Mouse (Mus musculus) layer of hippocampus, adult 11-12 months (tissue): ENCODE results near the gene Arhgap15.

Experiments
- DNase-seq: peaks from one replicate; pipeline ENCODE4 v3.0.0; 2022; ENCODE audit warnings: low spot score

Gene Arhgap15

DNA sequence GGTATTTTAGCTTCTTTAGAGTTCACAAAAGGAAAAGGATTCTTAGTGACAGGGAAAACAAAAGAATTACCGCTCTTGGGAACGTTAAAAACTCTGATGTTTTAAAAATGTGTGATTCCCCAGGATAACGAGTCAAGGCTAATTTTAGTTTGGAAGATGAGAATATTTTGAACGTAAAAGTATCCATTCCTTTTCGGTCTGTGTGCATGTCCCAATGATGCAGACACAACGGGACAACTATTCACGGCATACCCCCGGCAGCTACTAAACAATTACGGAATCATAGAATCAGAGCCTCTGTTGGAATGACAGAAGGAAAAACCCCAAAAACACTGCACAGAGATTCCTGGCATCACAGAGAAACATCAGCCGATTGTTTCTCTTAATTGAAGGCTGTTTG, 281.2 kb downstream of the Arhgap15 start:
- no peak for DNase-seq

DNA sequence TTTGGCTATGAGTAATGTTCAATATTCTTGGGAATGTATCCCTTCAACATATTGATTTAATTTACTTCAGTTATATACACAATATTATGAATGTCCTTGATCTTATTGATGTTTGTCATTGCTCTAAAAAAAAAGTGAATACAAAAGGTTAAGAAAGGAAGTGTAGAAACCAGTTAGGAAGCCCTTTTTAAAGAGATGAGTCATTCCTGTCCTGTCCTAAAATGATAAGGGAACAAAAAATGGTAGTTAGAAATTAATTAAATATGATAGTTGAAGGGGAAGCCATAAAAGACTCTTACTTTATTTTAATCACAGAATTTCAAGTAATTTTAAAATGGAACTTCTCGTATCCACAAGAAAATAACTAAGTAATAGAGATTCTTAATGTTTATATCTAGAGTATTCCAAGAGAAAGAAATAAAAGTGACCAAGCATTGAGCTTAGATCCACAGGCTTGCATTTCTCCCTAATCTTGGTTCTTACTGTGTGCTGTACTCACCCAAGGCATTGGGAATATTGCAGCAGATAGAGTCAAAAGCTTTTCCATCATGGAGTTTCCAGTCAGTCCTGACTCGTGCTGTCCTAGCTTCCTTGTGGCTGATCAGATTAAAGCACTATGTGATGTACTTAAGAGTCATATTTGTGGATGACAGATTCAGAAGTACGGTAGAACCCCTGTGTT, 291.0 kb downstream of the Arhgap15 start:
- no peak for DNase-seq

DNA sequence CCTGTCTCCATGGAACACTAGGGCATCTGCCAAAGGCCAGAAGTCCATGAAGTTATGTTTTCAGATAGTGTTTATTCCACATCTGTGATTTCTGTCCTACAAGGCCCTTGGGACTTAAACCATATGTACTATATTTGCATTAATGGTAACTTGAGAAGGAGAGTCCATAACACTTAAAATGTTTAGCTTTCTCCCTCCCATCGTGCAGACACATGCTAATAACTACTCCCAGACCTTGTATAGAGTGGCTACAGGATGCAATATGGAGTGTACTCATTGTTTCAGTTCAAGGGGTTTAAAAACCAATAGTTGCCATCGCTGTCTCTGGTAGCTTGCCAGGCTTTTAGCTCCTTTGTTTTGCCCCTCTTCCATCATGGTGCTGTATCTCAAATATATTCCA, 295.5 kb downstream of the Arhgap15 start:
- no peak for DNase-seq

DNA sequence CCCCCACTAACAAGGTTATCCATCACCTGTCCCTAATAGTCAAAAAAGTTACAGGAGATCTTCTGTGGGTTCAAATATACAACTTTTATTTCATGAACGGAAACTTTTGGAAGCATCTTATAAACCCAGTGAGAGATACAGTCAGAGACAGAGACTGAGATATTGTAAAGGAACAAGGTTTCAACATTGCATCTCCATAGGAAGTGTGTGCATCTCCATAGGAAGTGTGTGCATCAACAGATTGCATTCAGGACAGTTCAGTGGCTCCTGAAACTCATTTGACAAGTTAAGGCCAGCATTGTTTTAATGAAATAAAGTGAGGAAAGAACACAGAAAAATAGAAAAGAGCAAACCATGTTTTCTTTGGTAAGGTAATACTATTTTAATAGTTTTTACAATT, 296.0 kb downstream of the Arhgap15 start:
- no peak for DNase-seq

DNA sequence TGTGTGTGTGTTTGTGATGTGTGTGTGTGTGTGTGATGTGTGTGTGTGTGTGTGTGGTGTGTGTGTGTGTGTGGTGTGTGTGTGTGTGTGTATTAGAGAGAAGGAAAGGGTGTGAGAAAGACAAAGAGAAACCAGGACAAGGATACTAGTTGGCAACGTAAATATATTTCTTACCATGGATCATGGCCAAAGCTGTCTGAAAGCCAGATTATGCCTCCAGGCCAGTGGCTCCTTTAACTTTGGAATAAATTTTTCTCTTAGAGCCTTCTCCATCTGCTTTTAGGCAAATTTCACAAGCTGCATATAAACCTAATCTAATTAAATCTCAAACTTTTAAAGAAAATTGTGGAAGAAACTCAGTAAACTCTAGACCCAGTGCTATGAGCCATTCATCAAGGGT, 296.6 kb downstream of the Arhgap15 start:
- DNase-seq: no peak

DNA sequence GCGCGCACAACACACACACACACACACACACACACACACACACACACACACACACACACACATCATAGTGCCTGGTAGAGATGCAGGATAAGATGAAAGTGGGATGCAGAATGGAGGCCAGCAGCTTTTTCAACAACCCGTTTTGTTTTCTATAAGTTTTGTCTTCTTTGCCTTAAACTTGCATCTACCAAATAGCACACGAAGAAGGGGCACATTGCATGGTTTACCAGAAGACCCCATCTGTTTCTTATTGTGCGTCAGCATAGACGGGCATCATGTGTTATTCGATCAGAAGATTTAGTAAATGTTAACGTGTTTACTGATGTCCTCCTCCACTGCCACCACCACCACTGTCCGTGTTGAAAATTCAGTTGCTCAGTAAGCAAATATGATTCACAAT, 311.7 kb downstream of the Arhgap15 start:
- DNase-seq: no peak

DNA sequence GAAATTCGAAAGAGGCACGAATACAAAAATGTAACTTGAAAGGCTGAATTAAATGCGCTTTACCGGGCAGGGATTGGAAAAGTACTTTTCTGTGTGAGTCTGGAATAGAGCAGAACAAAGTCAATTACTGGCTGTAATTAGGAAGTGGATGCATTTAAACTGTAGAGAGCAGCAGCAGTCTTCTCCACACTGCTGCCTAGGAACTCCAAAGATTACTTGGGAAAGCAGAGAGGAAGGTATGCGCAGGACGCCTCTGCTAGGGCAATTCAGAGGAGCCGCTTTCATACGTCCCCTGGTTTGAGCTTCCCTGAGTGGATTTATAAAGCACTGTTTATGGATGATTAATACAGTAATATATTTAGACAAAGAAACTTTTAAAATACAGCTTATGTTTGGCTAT, 312.1 kb downstream of the Arhgap15 start:
- peak; percentile 20 for DNase-seq

DNA sequence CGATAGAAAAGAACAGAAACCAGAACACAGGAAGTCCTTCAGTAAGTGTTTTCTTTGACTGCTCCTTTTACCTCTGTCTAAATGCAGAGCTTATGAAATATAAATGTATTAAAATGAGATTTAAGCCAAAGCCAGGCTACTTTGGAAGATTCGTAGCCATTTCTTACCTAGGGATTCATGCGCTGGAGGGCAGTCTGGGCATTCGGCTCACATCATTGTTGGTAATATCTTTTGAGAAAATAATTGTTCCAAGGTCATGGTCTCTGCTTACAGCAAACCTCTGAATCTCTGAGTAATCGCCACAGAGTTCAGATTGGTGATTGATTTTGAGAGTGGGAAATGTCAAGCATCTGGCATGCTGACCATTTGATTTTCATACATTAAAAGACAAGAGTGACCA, 316.4 kb downstream of the Arhgap15 start:
- no peak for DNase-seq

DNA sequence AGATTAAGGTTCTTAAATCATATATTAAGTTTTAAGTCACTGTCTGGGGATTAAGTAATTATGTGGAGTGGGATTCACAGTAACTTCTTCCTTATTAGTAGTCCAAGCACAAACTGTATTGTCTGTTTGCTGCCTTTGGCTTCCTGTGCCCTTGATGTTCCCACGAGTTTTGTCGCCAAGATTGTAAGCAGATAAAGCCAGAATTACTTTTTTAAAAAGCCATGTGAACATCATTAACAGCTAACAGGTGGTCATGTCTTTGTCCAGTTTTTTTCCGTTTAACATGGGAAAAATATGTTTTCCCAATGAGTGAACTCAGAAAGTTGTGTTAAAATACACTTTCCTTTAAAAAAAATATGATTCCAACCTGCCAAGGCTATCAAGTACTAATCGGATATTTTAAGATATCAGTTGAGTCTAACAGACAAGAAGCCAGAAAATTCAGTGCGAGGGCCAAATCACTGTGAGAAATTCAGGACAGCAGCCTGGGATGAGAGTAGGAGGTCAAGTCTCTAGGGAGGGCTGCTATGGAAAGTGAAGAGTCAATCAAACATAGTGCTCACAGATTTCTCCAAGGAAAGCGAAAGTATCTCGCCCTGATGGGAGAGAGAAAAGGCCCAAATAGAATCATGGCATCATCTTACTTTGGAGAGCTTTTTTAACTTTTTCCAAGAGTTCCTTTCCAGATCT, 319.7 kb downstream of the Arhgap15 start:
- DNase-seq: no peak

DNA sequence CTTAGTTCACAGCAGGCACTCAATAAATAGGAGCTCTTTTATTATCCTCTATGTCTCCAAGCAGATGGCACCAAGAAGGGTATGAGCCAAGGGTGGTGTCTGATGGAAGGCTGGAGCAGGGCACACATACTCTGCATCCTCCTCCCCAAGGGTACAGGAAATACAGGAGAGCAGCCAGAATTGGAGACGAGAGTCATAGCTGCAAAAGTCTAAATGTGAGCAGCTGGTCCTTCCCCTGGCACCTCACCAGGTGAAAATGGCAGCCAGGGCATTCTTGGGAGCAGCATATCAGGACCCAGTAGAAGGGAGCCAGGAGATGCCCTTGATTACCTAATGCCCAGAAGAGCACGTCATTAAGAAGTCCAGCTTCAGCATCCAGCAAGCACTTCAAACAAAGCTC, 320.3 kb downstream of the Arhgap15 start:
- DNase-seq: peak; percentile 10

DNA sequence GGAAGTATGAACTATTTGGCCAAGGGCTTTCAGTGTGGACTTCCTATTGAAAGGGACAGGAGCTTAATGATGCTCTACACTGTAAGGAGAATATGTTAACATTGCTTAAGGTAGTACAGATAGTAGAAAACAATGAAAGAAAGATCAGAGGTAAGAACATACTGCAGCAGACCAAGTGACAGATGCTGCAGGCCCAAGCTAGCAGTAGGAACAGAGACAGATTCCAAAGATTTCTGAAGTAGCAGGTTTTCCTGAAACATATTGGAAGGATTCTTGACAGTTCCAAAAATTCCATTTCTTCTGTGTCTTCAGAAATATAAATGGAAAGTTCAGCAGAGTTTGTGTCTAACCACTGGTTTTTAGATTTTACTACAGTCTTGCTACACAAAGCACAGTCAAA, 327.9 kb downstream of the Arhgap15 start:
- no peak for DNase-seq

DNA sequence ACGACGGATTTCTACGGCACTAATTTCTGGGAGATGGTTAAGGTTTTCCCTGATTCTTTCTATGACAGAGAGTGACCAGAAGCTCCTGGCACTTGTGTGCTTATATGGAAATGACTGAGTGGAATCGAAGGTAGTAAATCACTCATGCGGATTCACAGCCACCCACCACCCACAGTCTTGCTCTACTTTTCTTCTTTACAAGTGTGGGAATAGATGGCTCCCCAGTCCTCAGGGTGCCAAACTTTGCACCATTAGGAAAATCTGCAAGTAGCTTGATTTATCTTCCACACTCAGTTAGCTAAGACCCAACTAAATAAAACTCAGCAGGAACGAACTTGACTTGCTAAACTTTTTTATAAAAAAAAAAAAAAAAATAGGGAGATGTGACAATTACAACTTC, 331.9 kb downstream of the Arhgap15 start:
- DNase-seq: no peak

DNA sequence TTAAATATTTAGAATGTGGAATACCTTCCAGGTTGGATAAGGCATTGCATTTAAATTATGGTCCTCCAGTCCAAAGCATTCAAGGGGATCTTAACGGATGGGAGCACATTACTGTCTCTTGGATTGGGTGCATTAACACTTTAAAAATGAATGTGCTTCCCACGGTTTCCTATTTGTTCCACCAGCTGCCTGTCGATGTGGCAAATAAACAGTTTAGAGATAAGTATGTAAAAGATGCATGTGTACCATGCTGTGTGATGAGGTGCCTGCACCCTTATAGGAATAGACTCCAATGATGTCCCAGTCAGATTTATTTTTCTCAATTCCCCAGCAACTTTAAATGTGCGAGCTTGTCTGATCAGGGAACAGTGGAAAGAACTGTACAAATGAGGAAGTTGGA, 332.6 kb downstream of the Arhgap15 start:
- DNase-seq: no peak

DNA sequence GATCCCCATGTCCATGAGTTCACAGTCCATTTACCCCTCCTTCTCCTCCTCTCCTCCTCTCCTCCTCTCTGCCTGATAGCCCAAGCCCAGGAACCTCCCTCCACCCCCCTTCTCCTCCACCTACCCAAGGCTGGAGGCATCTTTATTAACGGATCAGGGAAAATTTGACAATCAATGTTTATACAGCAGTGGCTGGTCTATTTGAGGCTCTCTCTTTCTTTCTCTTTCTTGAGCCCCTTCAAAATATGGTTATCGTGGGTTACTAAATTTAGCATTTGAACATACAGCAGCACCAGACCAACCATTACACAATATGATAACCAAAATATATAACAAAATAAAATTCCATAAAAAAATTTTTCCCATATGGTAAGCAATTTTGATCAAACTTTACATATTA, 335.8 kb downstream of the Arhgap15 start:
- no peak for DNase-seq

DNA sequence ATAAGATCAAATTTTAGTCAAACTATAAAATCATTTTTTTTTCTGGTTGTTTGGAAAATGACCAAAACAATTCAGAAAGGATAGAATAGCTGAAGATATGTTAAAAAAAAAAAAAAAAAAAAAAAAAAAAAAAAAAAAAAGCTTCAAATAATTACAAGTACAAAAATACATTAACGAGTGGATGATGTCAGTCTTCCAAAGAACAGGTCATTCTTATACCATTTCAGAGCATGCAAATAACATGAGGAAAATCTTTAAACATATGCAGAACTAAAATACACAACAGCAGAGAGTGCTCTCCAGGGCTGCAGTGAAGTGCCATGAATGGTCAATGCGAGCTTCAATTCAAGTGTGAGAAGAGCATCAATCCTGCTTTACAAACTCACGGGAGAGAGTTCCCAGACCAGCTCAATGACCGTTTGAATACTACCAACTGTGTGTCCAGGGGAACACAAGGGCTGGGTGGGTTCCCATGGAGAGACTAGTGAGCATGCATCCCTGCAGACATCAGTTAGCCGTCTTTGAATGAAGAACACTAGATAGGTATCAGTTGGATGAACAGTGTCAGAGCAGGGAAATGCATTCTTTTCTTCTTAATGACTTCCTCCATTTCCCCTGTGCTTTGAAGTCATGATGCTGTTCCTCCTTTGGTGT, 337.9 kb downstream of the Arhgap15 start:
- no peak for DNase-seq

DNA sequence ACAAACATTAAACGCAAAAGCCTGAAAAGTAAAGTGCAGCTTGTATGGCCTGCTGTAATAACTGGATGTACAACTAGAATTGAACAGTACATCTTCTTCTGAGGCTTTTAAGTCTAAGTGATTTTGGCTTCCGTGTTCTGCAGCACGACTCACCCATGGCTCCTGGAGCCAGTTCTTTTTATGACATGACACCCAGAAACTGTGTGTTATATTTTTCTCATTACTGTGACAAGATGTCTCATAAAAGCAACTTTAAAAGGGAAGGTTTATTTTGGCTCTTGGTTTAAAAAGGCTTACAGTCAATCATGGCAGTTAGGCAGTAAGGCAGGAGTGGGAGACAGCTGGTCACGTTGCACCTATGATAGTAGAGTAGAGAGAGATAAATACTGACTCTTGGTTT, 349.9 kb downstream of the Arhgap15 start:
- no peak for DNase-seq

DNA sequence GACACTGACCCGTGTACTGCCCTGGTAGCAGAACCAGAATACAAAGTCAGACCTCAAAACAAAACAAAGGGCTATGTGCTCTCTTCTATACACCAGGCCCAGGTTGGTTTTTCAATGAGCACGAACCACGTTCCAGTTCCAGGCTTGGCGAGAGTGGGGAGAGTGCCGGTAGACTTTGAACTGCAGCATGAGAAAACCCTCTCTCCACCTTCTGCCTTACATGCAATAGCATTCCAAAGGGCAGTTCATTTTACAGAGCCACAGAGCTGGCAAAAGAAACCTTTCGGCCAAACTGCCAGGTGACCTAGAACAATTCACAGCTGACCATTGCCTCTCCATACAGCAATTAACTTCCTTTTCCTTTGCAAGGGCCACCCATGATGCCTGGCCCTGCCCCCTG, 353.7 kb downstream of the Arhgap15 start:
- DNase-seq: no peak

DNA sequence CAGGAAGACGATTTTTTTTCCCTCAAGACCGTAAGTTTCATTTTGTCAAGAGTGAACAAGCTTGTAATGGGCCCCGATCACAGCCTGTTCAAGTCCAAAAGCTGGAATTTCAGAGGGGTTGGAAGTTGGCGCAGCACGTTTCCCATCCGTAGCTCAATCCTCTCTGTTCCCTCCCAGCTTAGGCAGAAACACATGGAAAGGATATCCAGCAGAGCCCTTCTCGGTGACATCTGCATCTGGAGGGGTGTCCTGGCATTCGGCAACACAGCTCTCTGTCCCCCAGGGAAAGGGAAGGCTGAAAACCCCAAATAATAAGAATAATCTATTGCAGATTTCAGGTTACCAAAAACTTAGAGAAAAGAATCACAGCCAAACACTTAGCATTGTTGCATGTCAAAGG, 354.7 kb downstream of the Arhgap15 start:
- DNase-seq: no peak

DNA sequence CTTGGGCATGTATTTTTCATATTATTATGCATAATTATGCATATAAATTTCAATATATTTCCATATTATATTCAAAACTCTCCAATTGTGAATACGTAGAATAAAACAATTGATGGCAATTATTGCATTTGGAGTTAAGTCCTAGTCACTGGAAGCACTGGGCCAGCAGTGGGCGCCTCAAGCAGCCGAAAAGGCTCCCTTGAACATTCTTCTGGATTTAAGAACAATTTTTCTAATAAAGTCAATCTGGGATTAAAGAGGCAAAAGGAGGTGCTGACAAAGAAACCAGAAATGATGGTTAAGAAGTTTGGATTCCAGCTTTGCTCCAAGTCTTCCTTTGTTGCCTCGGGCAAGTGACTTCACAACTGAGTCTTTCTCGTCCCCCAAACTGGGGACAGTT, 355.1 kb downstream of the Arhgap15 start:
- no peak for DNase-seq

DNA sequence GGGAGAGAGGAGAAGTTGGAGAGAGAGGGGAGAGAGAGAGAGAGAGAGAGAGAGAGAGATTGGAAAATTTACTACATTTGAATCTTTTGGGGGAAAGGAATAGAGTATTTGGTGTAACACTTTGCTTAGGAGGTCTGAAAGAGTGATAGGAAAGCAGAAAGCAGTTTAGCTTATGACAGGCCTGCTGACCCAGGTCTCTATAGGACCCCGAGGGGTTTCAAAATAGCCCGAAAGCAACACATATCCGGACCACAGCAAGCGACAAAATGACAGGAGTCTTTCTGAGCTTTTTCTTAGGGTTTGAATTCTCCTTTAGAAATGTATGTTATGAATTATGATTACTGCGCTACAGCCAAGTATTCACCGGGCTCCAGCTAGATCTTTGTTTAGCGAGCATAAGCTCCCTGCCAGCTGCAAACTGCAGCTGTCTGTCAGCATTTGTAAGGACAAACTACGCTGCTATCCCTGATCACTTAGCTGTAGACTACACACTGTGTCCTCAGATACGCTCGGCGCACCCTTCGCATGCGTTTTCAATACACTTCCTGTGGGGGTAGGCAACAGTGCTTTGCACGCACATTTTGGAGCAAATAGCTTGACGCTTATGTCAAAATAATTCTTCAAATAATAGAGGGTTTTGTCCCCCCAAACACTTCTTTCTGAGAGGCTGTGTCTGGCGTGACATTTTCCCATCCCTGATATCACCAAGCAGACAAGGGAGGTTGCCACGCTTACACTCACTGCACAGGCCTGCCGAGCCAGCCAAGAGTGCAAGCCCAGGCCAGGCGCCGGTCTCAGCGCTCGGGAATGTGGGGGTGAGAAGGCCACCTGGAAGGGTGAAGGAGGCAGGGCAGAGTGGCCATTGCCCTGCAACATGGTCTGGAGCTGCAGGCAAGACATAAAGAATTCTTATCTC, 355.9 kb downstream of the Arhgap15 start:
- peak; percentile 23 for DNase-seq

DNA sequence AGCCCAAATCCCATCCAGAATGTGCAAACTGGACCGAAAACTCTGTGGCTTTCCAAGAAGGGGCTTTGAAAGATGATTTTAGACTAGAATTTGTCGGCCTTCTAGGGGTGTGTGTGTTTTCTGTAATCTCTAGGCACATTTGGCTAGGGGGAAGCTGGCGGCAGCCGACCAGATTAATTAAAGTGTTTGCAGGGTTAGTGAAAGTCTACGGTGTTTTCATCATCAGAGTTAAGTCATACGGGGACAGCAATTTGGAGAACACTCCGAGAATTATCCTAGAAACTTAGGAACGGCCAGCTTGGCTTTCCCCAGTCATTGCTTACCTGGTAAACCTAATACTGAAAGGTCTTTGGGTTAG, 356.6 kb downstream of the Arhgap15 start:
- DNase-seq: no peak

DNA sequence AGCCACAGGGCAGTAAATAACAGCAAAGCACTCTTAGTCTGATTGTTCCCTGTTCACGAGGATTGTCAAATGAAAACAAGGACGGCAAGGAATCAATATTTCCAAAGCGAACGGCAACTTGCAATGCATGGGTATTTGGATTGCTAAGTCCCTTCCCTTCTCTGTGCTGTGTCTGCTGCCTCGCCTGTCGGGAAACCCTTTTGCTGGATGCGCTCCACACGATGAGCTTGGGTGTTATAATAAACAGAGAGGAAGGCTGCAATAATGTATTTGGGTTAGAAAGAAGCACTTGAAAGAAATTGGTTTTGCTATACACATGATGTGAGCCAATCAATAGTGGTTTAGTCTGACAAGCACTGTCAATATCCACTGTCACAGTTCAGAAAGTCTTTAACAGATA, 357.7 kb downstream of the Arhgap15 start:
- no peak for DNase-seq

DNA sequence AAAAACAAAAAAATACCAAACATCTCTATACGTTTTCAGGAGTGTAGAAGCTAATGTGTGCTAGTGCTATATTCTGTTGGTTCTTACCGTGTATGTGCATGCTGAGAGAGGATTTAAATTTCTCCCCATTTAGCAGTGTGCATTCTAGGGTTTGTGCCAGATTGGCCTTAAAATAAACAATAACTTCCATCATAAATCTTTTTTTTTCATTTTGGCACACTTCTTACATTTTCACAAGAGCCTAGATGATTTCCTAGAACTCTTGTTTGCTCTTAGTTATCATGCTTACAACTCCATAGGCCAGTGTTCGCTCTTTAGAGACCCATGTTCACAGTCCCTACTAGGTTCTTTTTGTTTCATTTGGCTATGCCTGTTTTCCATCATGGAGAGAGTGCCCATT, 362.7 kb downstream of the Arhgap15 start:
- DNase-seq: no peak
